Mouse (Mus musculus) lung, adult 2 months (tissue): ENCODE results near the gene Cep78. TPM values are rescaled to one million over a fixed set of nuclear protein-coding genes. Genes with fewer than 3 reads are reported as not detected.
A peak's percentile ranks its signal among the peaks of the same experiment; 100 is the strongest.

Source experiments
- DNase-seq: peaks from one replicate; pipeline ENCODE4 v3.0.0; 2022
- H3K4me1 ChIP-seq: fragments of 200-500 bp; 2 replicates; pipeline ENCODE4 v1.6.1; 2011; ENCODE audit warnings: low read length; ENCODE audit not compliant: control insufficient read depth, insufficient read depth
- H3K4me3 ChIP-seq: fragments of 200-500 bp; replicated peaks from 2 replicates; pipeline ENCODE3; 2011; ENCODE audit warnings: low read depth, mild to moderate bottlenecking, control low read depth, low read length; ENCODE audit errors: extremely low read depth
- CTCF ChIP-seq: fragments of 200-500 bp; IDR thresholded peaks from 2 replicates; pipeline ENCODE4 v1.5.1; 2011; ENCODE audit warnings: mild to moderate bottlenecking, low read length, control low read depth; ENCODE audit not compliant: insufficient read depth
- POLR2A ChIP-seq: fragments of 200-500 bp; IDR thresholded peaks from 2 replicates; pipeline ENCODE4 v1.6.1; 2011; ENCODE audit warnings: low read depth, mild to moderate bottlenecking, control low read depth, low read length, borderline replicate concordance; ENCODE audit errors: extremely low read depth
- WGBS: fragments of 180-500 bp; shearing (Covaris S2); methylation state at CpG from one replicate; pipeline ENCODE4 v1.1.7; 2018; 5-methylcytosine and 5-hydroxymethylcytosine counted together
- polyA plus RNA-seq: library from polyadenylated mRNA; depleted of rRNA; stranded (reverse); fragments of >200 nt; gene quantifications from 2 replicates; pipeline ENCODE4 v1.2.3, GENCODE M21; 2012

The Cep78 gene
- polyA plus RNA-seq, 1 experiment: 3.0 TPM

GRCm38 (mm10) chr19:15943117-15943423, 41.7 kb downstream of the Cep78 start:
- no peak for DNase-seq
- H3K4me1 ChIP-seq: 0 out of 2 replicates have a peak, but pooled peaks cover 2% of the 10 kb centered on the region
- TF ChIP-seq CTCF: no peak
- TF ChIP-seq POLR2A: no peak
- H3K4me3 ChIP-seq: no peak overlapping the region
- WGBS: 89% methylated on average over 7 of the region's 7 CpGs

GRCm38 (mm10) chr19:15942421-15943116, 42.2 kb downstream of the Cep78 start:
- Histone ChIP-seq H3K4me3 (no peak overlapping the region), H3K4me1 (0 out of 2 replicates have a peak, but pooled peaks cover 2% of the 10 kb centered on the region)
- WGBS: 73% methylated on average over 11 of the region's 11 CpGs
- no peak for DNase-seq
- TF ChIP-seq CTCF (no peak), POLR2A (no peak)

- 0 out of 2 replicates have a peak, but pooled peaks cover 2% of the 10 kb centered on the region for H3K4me1 ChIP-seq
- WGBS: 63% methylated on average over 8 of the region's 8 CpGs
- no peak for DNase-seq
- no peak overlapping the region for H3K4me3 ChIP-seq
- TF ChIP-seq POLR2A (no peak), CTCF (no peak)
Measured at GRCm38 (mm10) chr19:15941399-15941798, 43.4 kb downstream of the Cep78 start.

- TF ChIP-seq CTCF (no peak), POLR2A (no peak)
- peak; percentile 77 for DNase-seq
- H3K4me1 ChIP-seq: peaks cover 9% of the 10 kb centered on the region; the same call in 1 of the 2 replicates
- H3K4me3 ChIP-seq: peak overlapping the region; percentile 63
- WGBS: 8% methylated on average over 4 of the region's 4 CpGs
Measured at GRCm38 (mm10) chr19:15925719-15926045, 59.1 kb downstream of the Cep78 start.

- peak; percentile 77 for DNase-seq
- peaks cover 9% of the 10 kb centered on the region; the same call in 1 of the 2 replicates for H3K4me1 ChIP-seq
- TF ChIP-seq CTCF: no peak
- TF ChIP-seq POLR2A: no peak
- WGBS: 2% methylated on average over 43 of the region's 43 CpGs
- peak overlapping the region; percentile 63 for H3K4me3 ChIP-seq
Measured at GRCm38 (mm10) chr19:15924866-15925718, 59.7 kb downstream of the Cep78 start.

- TF ChIP-seq CTCF (no peak), POLR2A (no peak)
- under 1% methylated on average over 46 of the region's 46 CpGs for WGBS
- H3K4me1 ChIP-seq: peaks cover 9% of the 10 kb centered on the region; the same call in 1 of the 2 replicates
- peak; percentile 46 for DNase-seq
- H3K4me3 ChIP-seq: peak overlapping the region; percentile 58
Measured at GRCm38 (mm10) chr19:15924181-15924865, 60.5 kb downstream of the Cep78 start.

- Histone ChIP-seq H3K4me1 (peaks cover 9% of the 10 kb centered on the region; the same call in 1 of the 2 replicates), H3K4me3 (no peak overlapping the region)
- TF ChIP-seq POLR2A: no peak
- no peak for TF ChIP-seq CTCF
- 27% methylated on average over 9 of the region's 9 CpGs for WGBS
- peak; percentile 38 for DNase-seq
Measured at GRCm38 (mm10) chr19:15923426-15923825, 61.4 kb downstream of the Cep78 start.

- WGBS: 88% methylated on average over 7 of the region's 7 CpGs
- H3K4me1 ChIP-seq: peaks cover 7% of the 10 kb centered on the region; the same call in 1 of the 2 replicates
- H3K4me3 ChIP-seq: no peak overlapping the region
- no peak for TF ChIP-seq CTCF
- no peak for TF ChIP-seq POLR2A
- no peak for DNase-seq
Measured at GRCm38 (mm10) chr19:15919336-15919735, 65.5 kb downstream of the Cep78 start.

GRCm38 (mm10) chr19:15918111-15918510, 66.7 kb downstream of the Cep78 start:
- DNase-seq: no peak
- no peak for TF ChIP-seq POLR2A
- no peak for TF ChIP-seq CTCF
- WGBS: 90% methylated on average over 7 of the region's 7 CpGs
- H3K4me1 ChIP-seq: no peaks in the 10 kb centered on the region
- H3K4me3 ChIP-seq: no peak overlapping the region

- H3K4me1 ChIP-seq: no peaks in the 10 kb centered on the region
- no peak overlapping the region for H3K4me3 ChIP-seq
- DNase-seq: no peak
- no peak for TF ChIP-seq CTCF
- 89% methylated on average over 9 of the region's 9 CpGs for WGBS
Measured at GRCm38 (mm10) chr19:15913249-15913997, 71.4 kb downstream of the Cep78 start.
